Mouse (Mus musculus): ENCODE results near the gene St3gal3.

The St3gal3 gene

GRCm38 (mm10) chr4:118089939-118090338, 44.8 kb downstream of the St3gal3 start:
- no peak for DNase-seq (ENCODE audit: low read depth, low spot score)

GRCm38 (mm10) chr4:118088771-118089170, 45.9 kb downstream of the St3gal3 start:
- no peak for DNase-seq (ENCODE audit: low read depth, low spot score)

GRCm38 (mm10) chr4:118085025-118085424, 49.7 kb downstream of the St3gal3 start:
- no peak for DNase-seq (ENCODE audit: low read depth, low spot score)

- DNase-seq (ENCODE audit: low read depth, low spot score), result peak; percentile 94
Measured at GRCm38 (mm10) chr4:118083217-118083951, 51.3 kb downstream of the St3gal3 start.

- no peak for DNase-seq (ENCODE audit: low read depth, low spot score)
Measured at GRCm38 (mm10) chr4:118081608-118082331, 52.9 kb downstream of the St3gal3 start.

GRCm38 (mm10) chr4:118080481-118080880, 54.2 kb downstream of the St3gal3 start:
- no peak for DNase-seq (ENCODE audit: low read depth, low spot score)

- no peak for DNase-seq (ENCODE audit: low read depth, low spot score)
Measured at GRCm38 (mm10) chr4:118079195-118079594, 55.5 kb downstream of the St3gal3 start.

GRCm38 (mm10) chr4:118078576-118078975, 56.1 kb downstream of the St3gal3 start:
- DNase-seq (ENCODE audit: low read depth, low spot score), result no peak

GRCm38 (mm10) chr4:118077293-118077752, 57.4 kb downstream of the St3gal3 start:
- DNase-seq (ENCODE audit: low read depth, low spot score), result peak; percentile 68

GRCm38 (mm10) chr4:118076648-118077047, 58.1 kb downstream of the St3gal3 start:
- DNase-seq (ENCODE audit: low read depth, low spot score), result no peak

- no peak for DNase-seq (ENCODE audit: low read depth, low spot score)
Measured at GRCm38 (mm10) chr4:118075343-118075742, 59.4 kb downstream of the St3gal3 start.

GRCm38 (mm10) chr4:118074236-118074635, 60.5 kb downstream of the St3gal3 start:
- no peak for DNase-seq (ENCODE audit: low read depth, low spot score)

- DNase-seq (ENCODE audit: low read depth, low spot score), result no peak
Measured at GRCm38 (mm10) chr4:118073128-118073527, 61.6 kb downstream of the St3gal3 start.

- DNase-seq (ENCODE audit: low read depth, low spot score), result no peak
Measured at GRCm38 (mm10) chr4:118071891-118072290, 62.8 kb downstream of the St3gal3 start.

- DNase-seq (ENCODE audit: low read depth, low spot score), result no peak
Measured at GRCm38 (mm10) chr4:118070255-118071234, 64.2 kb downstream of the St3gal3 start.

- DNase-seq (ENCODE audit: low read depth, low spot score), result no peak
Measured at GRCm38 (mm10) chr4:118061809-118062463, 72.8 kb downstream of the St3gal3 start.

GRCm38 (mm10) chr4:118060915-118061530, 73.7 kb downstream of the St3gal3 start:
- no peak for DNase-seq (ENCODE audit: low read depth, low spot score)

- no peak for DNase-seq (ENCODE audit: low read depth, low spot score)
Measured at GRCm38 (mm10) chr4:118059816-118060475, 74.8 kb downstream of the St3gal3 start.

GRCm38 (mm10) chr4:118058116-118058677, 76.5 kb downstream of the St3gal3 start:
- peak; percentile 39 for DNase-seq (ENCODE audit: low read depth, low spot score)

- peak; percentile 58 for DNase-seq (ENCODE audit: low read depth, low spot score)
Measured at GRCm38 (mm10) chr4:118057076-118057475, 77.6 kb downstream of the St3gal3 start.

All from mesoderm, embryonic 11.5 days (tissue).